Mouse (Mus musculus): ENCODE measurements around the gene Robo1. TPM values are rescaled to one million over a fixed set of nuclear protein-coding genes. Genes with fewer than 3 reads are reported as not detected.

The Robo1 gene
- polyA plus RNA-seq, 1 experiment from 2014 or later = 20.6 TPM

- H3K4me1 ChIP-seq (ENCODE audit: control insufficient read depth, insufficient read depth, low read length) = peaks cover 3% of the 10 kb centered on the region; the same call in 1 of the 2 replicates
- H3K9ac ChIP-seq (ENCODE audit: low read depth, low read length) = no peak overlapping the region
- no peak for ATAC-seq (replicated peaks; ENCODE audit: insufficient number of reproducible peaks, low FRiP score, low TSS enrichment)
- H3K27ac ChIP-seq (ENCODE audit: low read depth, low read length) = no peak overlapping the region
- no peaks in the 10 kb centered on the region for H3K27me3 ChIP-seq (ENCODE audit: control insufficient read depth, insufficient read depth, low read length)
- no peaks in the 10 kb centered on the region for H3K9me3 ChIP-seq (replicated peaks; ENCODE audit: control insufficient read depth, low read length)
- H3K4me3 ChIP-seq (ENCODE audit: low read depth, low read length) = no peak overlapping the region
- 81% methylated on average over 6 of the region's 6 CpGs for WGBS (ENCODE audit: insufficient replicate concordance)
- H3K4me2 ChIP-seq = no peak overlapping the region
- no peaks in the 10 kb centered on the region for H3K36me3 ChIP-seq (ENCODE audit: control insufficient read depth, insufficient read depth, low read length)
Observed at GRCm38 (mm10) chr16:72928525-72929122, 620.5 kb downstream of the Robo1 start.

GRCm38 (mm10) chr16:72930871-72931270, 622.8 kb downstream of the Robo1 start:
- no peak for ATAC-seq (replicated peaks; ENCODE audit: insufficient number of reproducible peaks, low FRiP score, low TSS enrichment)
- Histone ChIP-seq H3K9me3 (replicated peaks; ENCODE audit: control insufficient read depth, low read length) (no peaks in the 10 kb centered on the region), H3K4me3 (ENCODE audit: low read depth, low read length) (no peak overlapping the region), H3K4me1 (ENCODE audit: control insufficient read depth, insufficient read depth, low read length) (no peaks in the 10 kb centered on the region), H3K27me3 (ENCODE audit: control insufficient read depth, insufficient read depth, low read length) (no peaks in the 10 kb centered on the region), H3K4me2 (no peak overlapping the region), H3K27ac (ENCODE audit: low read depth, low read length) (no peak overlapping the region), H3K36me3 (ENCODE audit: control insufficient read depth, insufficient read depth, low read length) (no peaks in the 10 kb centered on the region), H3K9ac (ENCODE audit: low read depth, low read length) (no peak overlapping the region)
- WGBS (ENCODE audit: insufficient replicate concordance) = 80% methylated on average over 4 of the region's 4 CpGs

DNA sequence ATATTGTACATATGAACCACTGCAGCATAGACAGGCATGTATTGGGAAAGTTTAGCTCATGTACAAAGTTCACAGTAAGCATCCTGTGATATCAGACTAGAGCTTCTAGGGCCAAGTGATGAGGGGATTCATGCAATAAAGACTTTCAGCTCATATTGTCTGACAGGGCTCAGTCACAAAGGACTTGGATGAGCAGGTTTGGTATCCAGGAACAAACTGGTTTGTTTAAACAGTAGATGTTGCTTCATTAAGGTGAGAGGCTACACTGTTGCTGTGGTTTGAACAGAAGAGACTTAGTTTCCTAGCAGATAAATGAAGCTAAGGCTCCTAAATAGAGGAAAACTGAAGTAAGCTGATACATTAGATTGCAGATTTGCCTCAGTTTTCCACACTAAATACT, 626.8 kb downstream of the Robo1 start:
- Histone ChIP-seq H3K36me3 (ENCODE audit: control insufficient read depth, insufficient read depth, low read length) (no peaks in the 10 kb centered on the region), H3K27ac (ENCODE audit: low read depth, low read length) (no peak overlapping the region), H3K4me1 (ENCODE audit: control insufficient read depth, insufficient read depth, low read length) (no peaks in the 10 kb centered on the region), H3K9ac (ENCODE audit: low read depth, low read length) (no peak overlapping the region), H3K27me3 (ENCODE audit: control insufficient read depth, insufficient read depth, low read length) (no peaks in the 10 kb centered on the region), H3K9me3 (replicated peaks; ENCODE audit: control insufficient read depth, low read length) (no peaks in the 10 kb centered on the region), H3K4me2 (no peak overlapping the region), H3K4me3 (ENCODE audit: low read depth, low read length) (no peak overlapping the region)
- ATAC-seq (replicated peaks; ENCODE audit: insufficient number of reproducible peaks, low FRiP score, low TSS enrichment) = no peak

- Histone ChIP-seq H3K9ac (ENCODE audit: low read depth, low read length) (no peak overlapping the region), H3K27ac (ENCODE audit: low read depth, low read length) (no peak overlapping the region), H3K4me2 (no peak overlapping the region), H3K9me3 (replicated peaks; ENCODE audit: control insufficient read depth, low read length) (no peaks in the 10 kb centered on the region), H3K4me1 (ENCODE audit: control insufficient read depth, insufficient read depth, low read length) (no peaks in the 10 kb centered on the region), H3K27me3 (ENCODE audit: control insufficient read depth, insufficient read depth, low read length) (no peaks in the 10 kb centered on the region), H3K4me3 (ENCODE audit: low read depth, low read length) (no peak overlapping the region), H3K36me3 (ENCODE audit: control insufficient read depth, insufficient read depth, low read length) (no peaks in the 10 kb centered on the region)
- ATAC-seq (replicated peaks; ENCODE audit: insufficient number of reproducible peaks, low FRiP score, low TSS enrichment) = no peak
- WGBS (ENCODE audit: insufficient replicate concordance) = 61% methylated on average over 3 of the region's 3 CpGs
Observed at GRCm38 (mm10) chr16:72937183-72937582, 629.1 kb downstream of the Robo1 start.

DNA sequence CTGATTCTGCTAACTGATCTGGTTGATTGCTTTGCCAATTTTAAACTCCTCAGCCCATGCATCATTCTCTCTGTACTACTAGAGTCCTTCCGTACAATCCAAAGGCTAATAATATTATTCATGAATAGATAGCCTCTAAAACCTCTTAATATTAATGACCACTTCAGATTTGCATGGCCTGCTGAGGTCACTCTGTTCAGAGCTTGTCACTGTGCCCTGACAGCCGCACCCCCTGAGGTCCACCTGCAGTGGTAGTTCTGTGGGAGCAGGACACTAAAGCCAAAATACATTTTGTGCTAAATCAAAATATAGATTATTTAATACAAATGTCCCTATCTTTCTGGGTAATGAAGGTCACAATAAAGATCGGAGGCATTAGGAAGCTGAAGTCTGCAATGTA, 631.8 kb downstream of the Robo1 start:
- Histone ChIP-seq H3K4me1 (ENCODE audit: control insufficient read depth, insufficient read depth, low read length) (no peaks in the 10 kb centered on the region), H3K27me3 (ENCODE audit: control insufficient read depth, insufficient read depth, low read length) (no peaks in the 10 kb centered on the region), H3K4me2 (no peak overlapping the region), H3K4me3 (ENCODE audit: low read depth, low read length) (no peak overlapping the region), H3K27ac (ENCODE audit: low read depth, low read length) (no peak overlapping the region), H3K9me3 (replicated peaks; ENCODE audit: control insufficient read depth, low read length) (no peaks in the 10 kb centered on the region), H3K9ac (ENCODE audit: low read depth, low read length) (no peak overlapping the region), H3K36me3 (ENCODE audit: control insufficient read depth, insufficient read depth, low read length) (no peaks in the 10 kb centered on the region)
- ATAC-seq (replicated peaks; ENCODE audit: insufficient number of reproducible peaks, low FRiP score, low TSS enrichment) = no peak
- WGBS (ENCODE audit: insufficient replicate concordance) = 81% methylated on average over 3 of the region's 3 CpGs

DNA sequence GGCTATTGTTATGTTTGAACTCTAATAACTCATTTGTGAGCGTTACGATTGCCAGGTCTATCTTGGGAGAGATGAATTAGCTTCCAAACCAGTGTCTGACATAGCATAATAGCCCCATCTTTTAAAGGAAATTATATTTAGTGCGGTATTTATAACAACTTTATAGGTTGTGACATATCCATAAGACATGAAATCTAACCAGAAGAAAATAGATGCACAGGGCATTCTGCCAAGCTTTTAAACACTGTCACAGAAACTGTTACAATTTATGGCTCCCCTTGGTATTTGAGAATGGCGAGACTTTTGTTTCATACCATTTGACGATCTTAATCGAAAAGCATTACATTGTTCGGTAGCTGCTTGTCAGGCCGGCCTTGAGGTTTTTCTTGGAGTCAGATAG, 632.7 kb downstream of the Robo1 start:
- ATAC-seq (replicated peaks; ENCODE audit: insufficient number of reproducible peaks, low FRiP score, low TSS enrichment) = no peak
- Histone ChIP-seq H3K4me1 (ENCODE audit: control insufficient read depth, insufficient read depth, low read length) (no peaks in the 10 kb centered on the region), H3K27me3 (ENCODE audit: control insufficient read depth, insufficient read depth, low read length) (no peaks in the 10 kb centered on the region), H3K9ac (ENCODE audit: low read depth, low read length) (no peak overlapping the region), H3K9me3 (replicated peaks; ENCODE audit: control insufficient read depth, low read length) (no peaks in the 10 kb centered on the region), H3K4me2 (no peak overlapping the region), H3K4me3 (ENCODE audit: low read depth, low read length) (no peak overlapping the region), H3K27ac (ENCODE audit: low read depth, low read length) (no peak overlapping the region), H3K36me3 (ENCODE audit: control insufficient read depth, insufficient read depth, low read length) (no peaks in the 10 kb centered on the region)
- 93% methylated on average over 8 of the region's 8 CpGs for WGBS (ENCODE audit: insufficient replicate concordance)

GRCm38 (mm10) chr16:72944403-72944802, 636.3 kb downstream of the Robo1 start:
- WGBS (ENCODE audit: insufficient replicate concordance) = 90% methylated on average over 4 of the region's 4 CpGs
- H3K4me1 ChIP-seq (ENCODE audit: control insufficient read depth, insufficient read depth, low read length) = no peaks in the 10 kb centered on the region
- no peaks in the 10 kb centered on the region for H3K9me3 ChIP-seq (replicated peaks; ENCODE audit: control insufficient read depth, low read length)
- H3K27ac ChIP-seq (ENCODE audit: low read depth, low read length) = no peak overlapping the region
- H3K9ac ChIP-seq (ENCODE audit: low read depth, low read length) = no peak overlapping the region
- H3K36me3 ChIP-seq (ENCODE audit: control insufficient read depth, insufficient read depth, low read length) = no peaks in the 10 kb centered on the region
- no peak for ATAC-seq (replicated peaks; ENCODE audit: insufficient number of reproducible peaks, low FRiP score, low TSS enrichment)
- H3K4me2 ChIP-seq = no peak overlapping the region
- H3K27me3 ChIP-seq (ENCODE audit: control insufficient read depth, insufficient read depth, low read length) = no peaks in the 10 kb centered on the region
- no peak overlapping the region for H3K4me3 ChIP-seq (ENCODE audit: low read depth, low read length)

GRCm38 (mm10) chr16:72951969-72952368, 643.9 kb downstream of the Robo1 start:
- H3K27ac ChIP-seq (ENCODE audit: low read depth, low read length) = no peak overlapping the region
- WGBS (ENCODE audit: insufficient replicate concordance) = 80% methylated on average over 6 of the region's 6 CpGs
- no peak overlapping the region for H3K4me2 ChIP-seq
- no peaks in the 10 kb centered on the region for H3K9me3 ChIP-seq (replicated peaks; ENCODE audit: control insufficient read depth, low read length)
- ATAC-seq (replicated peaks; ENCODE audit: insufficient number of reproducible peaks, low FRiP score, low TSS enrichment) = no peak
- H3K4me3 ChIP-seq (ENCODE audit: low read depth, low read length) = no peak overlapping the region
- no peaks in the 10 kb centered on the region for H3K36me3 ChIP-seq (ENCODE audit: control insufficient read depth, insufficient read depth, low read length)
- H3K9ac ChIP-seq (ENCODE audit: low read depth, low read length) = no peak overlapping the region
- no peaks in the 10 kb centered on the region for H3K4me1 ChIP-seq (ENCODE audit: control insufficient read depth, insufficient read depth, low read length)
- no peaks in the 10 kb centered on the region for H3K27me3 ChIP-seq (ENCODE audit: control insufficient read depth, insufficient read depth, low read length)

DNA sequence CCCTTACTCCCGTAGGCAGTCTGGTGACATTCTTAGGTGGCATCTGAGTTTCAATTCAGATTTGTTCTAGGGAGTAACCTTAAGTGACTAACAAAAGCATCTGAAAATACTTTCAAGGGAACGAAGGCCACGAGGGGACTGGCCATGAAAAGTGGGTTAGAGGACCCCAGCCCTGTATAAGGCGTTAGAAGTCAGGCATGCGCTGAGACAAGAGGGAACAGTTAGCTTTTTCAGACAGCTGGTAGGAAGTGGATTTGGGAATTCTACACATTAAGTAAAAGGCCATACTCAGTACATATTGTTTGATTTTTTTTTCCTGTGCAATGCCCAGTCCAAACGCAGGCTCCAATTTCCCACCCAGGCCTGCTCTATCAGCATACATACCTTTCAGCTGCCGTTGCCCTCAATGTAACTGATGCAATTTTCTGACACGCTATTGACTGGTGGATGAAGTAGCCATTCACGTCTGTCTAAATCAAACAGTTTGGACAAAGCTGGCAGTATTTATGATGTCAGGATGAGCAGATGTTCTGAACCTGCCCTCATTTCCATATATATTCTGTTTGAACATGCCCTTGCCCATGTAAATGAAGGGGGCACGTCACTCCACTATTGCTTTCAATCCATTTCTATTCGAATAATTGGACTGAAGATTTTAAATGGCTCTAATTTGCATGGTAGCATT, 651.1 kb downstream of the Robo1 start:
- no peaks in the 10 kb centered on the region for H3K4me1 ChIP-seq (ENCODE audit: control insufficient read depth, insufficient read depth, low read length)

More for the DNA sequence above, 651.1 kb downstream of the Robo1 start:
- Histone ChIP-seq H3K4me3 (ENCODE audit: low read depth, low read length) (no peak overlapping the region), H3K9me3 (replicated peaks; ENCODE audit: control insufficient read depth, low read length) (no peaks in the 10 kb centered on the region), H3K9ac (ENCODE audit: low read depth, low read length) (no peak overlapping the region), H3K27me3 (ENCODE audit: control insufficient read depth, insufficient read depth, low read length) (no peaks in the 10 kb centered on the region), H3K4me2 (no peak overlapping the region), H3K27ac (ENCODE audit: low read depth, low read length) (no peak overlapping the region), H3K36me3 (ENCODE audit: control insufficient read depth, insufficient read depth, low read length) (peaks cover 2% of the 10 kb centered on the region; the same call in 1 of the 2 replicates)
- no peak for ATAC-seq (replicated peaks; ENCODE audit: insufficient number of reproducible peaks, low FRiP score, low TSS enrichment)
- 82% methylated on average over 11 of the region's 11 CpGs for WGBS (ENCODE audit: insufficient replicate concordance)

All from heart, embryonic 11.5 days (tissue).